Mouse (Mus musculus): ENCODE results near the gene Arhgap28.

Arhgap28 gene

GRCm38 (mm10) chr17:67941026-67941425 lies 62.9 kb downstream of the Arhgap28 start:
- DNase-seq (ENCODE audit: low read depth, low spot score) = peak; percentile 75

GRCm38 (mm10) chr17:67937050-67937449 lies 66.9 kb downstream of the Arhgap28 start:
- DNase-seq (ENCODE audit: low read depth, low spot score) = no peak

GRCm38 (mm10) chr17:67935556-67935955 lies 68.4 kb downstream of the Arhgap28 start:
- DNase-seq (ENCODE audit: low read depth, low spot score) = no peak

- no peak for DNase-seq (ENCODE audit: low read depth, low spot score)
Measured at GRCm38 (mm10) chr17:67931396-67931795, 72.5 kb downstream of the Arhgap28 start.

- no peak for DNase-seq (ENCODE audit: low read depth, low spot score)
Measured at GRCm38 (mm10) chr17:67930957-67931356, 73.0 kb downstream of the Arhgap28 start.

DNA sequence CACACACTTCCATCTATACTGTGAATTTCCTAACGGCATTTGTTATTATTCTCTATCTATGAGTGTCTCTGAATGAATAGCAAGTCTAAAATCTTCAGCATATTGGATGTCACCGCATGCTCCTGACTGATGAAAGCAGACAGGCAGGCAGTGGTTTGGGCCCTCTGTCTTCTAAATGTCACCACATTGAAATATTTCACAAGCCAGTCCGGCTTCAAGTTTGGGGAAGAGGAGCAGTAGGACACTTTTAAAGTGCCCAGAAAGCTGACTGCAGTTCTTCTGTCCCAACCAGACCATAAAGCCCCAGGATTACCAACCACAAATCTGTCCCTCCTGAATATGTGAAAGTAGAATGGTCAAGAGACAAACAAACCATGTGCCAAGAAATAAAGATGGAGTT lies 73.5 kb downstream of the Arhgap28 start:
- DNase-seq (ENCODE audit: low read depth, low spot score) = no peak

GRCm38 (mm10) chr17:67928280-67928679 lies 75.6 kb downstream of the Arhgap28 start:
- DNase-seq (ENCODE audit: low read depth, low spot score) = no peak

- no peak for DNase-seq (ENCODE audit: low read depth, low spot score)
Measured at GRCm38 (mm10) chr17:67927864-67928263, 76.1 kb downstream of the Arhgap28 start.

GRCm38 (mm10) chr17:67919959-67920358 lies 84.0 kb downstream of the Arhgap28 start:
- DNase-seq (ENCODE audit: low read depth, low spot score) = no peak

DNA sequence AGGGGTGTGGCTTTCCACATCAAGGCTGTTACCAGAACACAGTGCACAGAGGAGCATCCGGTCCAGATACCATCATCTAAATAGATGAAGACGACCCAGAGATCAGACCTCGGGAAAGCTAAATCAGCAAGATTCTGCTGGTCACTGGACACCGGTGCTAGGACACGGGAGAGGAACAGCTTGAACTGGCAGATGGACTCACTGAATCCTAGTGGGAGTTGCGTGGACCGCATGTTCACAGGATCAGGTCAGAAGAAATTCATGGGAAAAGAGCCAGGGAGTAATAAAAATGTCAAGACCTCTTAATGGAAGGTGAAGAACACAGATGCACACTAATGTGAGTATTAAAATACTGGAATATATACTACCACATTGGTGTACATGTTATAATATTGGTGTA lies 85.7 kb downstream of the Arhgap28 start:
- DNase-seq (ENCODE audit: low read depth, low spot score) = no peak

DNA sequence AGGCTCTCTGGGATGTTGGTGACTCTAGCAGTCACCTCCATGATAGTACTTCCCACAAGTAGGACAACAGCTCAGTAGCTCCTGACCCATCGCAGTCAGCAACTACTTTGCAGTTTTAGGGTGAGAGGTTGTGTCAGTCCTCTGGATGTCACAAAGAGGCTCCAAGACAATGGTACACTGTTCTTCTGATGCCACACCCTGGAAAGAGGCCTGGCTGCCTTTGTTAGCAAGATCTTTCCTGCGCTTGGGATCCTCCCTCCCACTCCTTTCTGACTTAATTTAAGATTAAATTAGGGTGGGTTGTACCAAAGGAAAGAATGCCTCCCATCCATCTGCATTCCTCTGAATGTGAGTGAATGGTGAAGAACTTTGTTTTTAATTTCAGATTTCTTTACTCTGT lies 87.0 kb downstream of the Arhgap28 start:
- no peak for DNase-seq (ENCODE audit: low read depth, low spot score)

- DNase-seq (ENCODE audit: low read depth, low spot score) = peak; percentile 16
Measured at GRCm38 (mm10) chr17:67912640-67913039, 91.3 kb downstream of the Arhgap28 start.

DNA sequence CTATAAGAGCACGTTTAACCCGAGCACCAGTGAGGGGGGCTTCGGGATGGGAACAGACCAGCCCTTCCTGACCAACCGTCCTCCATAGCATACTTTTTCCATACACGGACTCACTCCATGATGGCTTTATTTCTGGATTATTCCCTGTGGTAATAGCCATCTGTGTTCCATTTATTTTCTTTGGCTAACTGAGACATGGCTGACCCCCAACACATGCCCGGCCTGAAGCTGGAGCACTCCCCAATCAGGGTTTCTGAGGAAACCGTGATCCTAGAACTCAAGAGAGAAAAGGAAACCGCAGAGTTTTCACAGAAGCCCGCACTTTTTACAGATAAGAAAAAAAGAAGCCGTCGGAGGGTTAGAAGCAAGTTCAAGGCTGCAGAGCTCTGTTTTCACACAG lies 91.9 kb downstream of the Arhgap28 start:
- DNase-seq (ENCODE audit: low read depth, low spot score) = no peak

GRCm38 (mm10) chr17:67908537-67908936 lies 95.4 kb downstream of the Arhgap28 start:
- DNase-seq (ENCODE audit: low read depth, low spot score) = no peak

DNA sequence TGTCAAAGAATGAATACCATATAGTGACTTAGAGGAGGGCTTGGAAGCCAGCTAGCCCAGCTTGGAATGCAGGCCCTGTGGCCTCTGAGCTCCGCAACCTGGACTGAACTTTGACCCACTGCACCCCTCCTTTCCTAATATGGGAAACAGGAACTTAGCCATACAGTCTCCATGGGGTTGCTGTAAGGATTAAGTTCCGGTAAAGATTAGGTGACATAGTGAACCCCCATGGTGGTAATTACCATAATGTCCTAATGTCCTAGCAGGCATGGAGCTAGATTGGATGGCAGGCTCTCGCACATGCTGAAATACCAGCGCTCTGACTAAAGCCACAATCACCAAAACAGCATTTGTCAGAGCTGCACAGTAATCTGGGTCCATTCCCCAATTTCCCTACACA lies 95.8 kb downstream of the Arhgap28 start:
- no peak for DNase-seq (ENCODE audit: low read depth, low spot score)

DNA sequence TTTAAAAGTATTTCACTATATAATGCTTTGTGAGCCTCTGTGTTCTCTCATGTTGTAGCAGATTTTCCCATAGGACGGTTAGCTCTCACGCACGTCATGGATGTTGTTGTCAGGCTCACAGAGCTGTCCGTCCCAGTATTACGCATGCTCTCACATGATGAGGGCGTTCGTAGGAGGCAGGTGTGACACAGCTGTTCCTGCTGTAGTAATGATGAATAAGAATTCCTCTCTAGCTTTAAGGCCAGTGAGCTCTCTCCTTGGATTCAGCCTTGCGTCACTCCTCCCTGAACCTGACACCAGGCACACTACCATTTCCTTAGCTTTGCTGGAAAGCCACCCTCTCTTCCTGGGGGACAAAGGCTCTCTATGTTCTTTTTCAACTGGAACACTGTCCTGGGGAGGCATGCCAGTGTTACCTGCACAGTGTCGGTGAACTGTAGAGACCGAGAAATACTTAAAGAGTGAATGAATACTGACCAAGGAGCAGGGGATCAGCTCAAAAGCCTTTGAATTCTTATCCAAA lies 96.3 kb downstream of the Arhgap28 start:
- no peak for DNase-seq (ENCODE audit: low read depth, low spot score)

DNA sequence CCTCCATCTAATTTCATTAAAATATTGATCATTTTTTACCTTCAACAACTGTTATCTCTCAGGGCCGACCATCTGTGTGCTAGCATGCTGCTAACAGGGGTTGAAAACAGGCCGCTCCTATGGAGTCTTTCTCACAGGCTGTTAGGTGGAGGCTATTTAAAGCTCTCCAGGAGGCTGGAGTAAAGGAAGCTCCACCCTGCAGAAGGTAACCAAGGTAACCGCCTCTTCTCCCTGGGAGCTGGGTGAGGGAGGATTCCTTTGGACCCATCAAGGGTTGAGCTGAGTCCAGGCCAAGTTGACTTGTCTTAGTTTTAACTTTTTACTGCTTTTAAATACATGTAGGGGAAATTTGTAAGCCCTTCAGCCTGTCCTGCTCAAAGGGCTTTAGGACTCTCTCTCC lies 97.7 kb downstream of the Arhgap28 start:
- no peak for DNase-seq (ENCODE audit: low read depth, low spot score)

DNA sequence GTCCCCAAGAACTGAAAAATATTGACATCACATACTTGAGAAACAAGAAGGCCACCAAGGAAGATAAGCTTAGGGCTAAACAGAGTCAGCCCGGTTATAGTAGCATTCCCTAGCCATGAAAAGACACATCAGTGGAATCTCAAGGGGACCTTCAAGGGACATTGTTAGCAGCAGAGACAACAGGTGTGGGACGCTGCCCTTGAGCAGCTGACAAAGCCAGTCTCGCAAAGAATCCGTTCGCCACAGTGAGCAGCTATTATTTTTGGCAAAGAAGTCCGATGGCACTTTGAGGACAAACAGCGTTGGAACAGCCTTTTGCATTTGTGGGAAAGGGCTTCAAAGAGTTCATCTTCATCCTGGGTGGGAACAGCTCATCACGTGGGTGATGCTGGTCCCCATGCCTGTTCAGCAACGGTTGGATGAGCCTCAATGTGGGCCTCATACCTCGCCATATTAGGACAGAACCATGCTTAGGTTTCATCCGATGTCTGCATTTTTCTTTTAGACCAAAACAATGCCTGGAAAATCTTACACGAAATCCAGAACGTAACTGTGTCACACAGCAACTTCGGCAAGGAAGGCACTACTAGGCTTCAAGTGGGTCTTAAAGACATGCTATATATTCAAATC lies 99.5 kb downstream of the Arhgap28 start:
- DNase-seq (ENCODE audit: low read depth, low spot score) = no peak

- no peak for DNase-seq (ENCODE audit: low read depth, low spot score)
Measured at GRCm38 (mm10) chr17:67902847-67903246, 101.1 kb downstream of the Arhgap28 start.

- DNase-seq (ENCODE audit: low read depth, low spot score) = no peak
Measured at GRCm38 (mm10) chr17:67901161-67901560, 102.8 kb downstream of the Arhgap28 start.

DNA sequence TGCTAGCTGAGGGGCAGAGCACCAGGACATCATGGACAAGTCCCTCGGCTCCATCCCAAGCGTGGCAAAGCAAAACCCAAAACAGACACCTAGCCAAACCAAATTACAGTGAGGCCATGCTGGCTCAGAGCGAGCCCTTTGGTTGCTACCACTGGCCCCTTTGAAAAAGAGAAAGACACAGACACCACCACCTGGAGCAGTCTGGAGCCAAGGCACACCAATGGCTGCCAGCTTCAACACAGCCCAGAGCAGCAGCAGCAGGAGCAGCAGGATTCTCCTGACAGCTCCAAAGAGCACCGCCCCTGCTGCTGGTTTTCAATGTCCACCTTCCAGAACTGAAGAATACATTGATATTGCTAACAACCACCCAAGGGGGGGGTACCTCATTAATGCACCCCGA lies 104.5 kb downstream of the Arhgap28 start:
- no peak for DNase-seq (ENCODE audit: low read depth, low spot score)

DNA sequence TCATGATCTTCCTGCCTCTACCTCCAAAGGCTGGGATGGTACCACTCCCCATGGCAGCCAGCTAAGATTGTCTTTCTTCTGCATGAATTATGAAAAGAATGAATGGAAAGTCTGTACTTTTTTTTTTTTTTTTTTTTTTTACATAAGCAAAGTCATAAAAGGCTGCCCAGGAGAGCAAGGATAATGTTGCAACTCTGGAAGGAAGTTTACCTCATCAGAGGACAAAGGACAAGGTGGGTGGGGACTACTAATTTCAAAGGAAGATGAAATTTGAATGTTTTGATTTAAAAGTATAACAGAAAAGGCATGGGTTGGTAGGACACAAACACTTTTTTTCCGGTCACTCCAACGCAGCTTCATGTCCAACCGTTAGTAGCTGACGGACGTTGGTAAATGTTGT lies 107.5 kb downstream of the Arhgap28 start:
- no peak for DNase-seq (ENCODE audit: low read depth, low spot score)

DNA sequence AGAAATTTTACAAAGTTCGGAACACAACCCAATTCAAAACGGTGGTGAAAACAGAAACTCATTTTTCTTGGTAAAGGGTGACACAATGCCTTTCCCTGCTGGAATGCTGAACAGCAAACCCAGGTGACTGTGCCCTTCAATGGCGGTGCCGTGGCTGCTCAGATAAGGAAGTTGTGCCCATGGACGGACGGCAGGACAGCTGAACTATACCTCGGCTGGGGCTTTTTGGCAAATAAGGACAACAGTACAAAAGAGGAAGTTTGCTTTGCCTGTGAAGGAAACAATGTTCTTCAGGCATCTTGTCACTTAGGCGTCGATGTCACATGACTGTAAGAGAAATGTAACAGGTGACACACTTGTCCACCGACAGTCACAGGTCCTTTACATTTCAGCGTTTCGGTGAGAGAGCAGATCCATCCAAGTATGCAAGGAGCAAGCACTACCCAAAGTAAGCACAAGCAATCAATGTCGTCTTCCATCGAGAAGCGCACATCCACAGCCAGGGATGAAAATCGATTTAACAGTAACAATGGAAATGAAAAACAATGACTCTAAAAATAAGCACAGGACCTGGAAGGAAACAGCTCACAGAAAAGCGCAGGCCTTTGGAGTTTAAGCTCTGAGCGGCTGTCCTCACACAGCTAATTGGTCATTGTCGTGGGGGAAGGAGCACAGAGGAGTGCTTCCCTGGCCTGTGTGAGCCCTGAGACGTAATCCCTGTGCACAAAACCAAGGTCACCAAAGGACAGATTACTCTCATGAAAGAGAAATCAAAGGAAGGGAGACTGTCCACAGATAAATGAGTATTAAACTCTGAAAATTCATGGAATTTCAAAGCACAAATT lies 114.2 kb downstream of the Arhgap28 start:
- no peak for DNase-seq (ENCODE audit: low read depth, low spot score)
